Mouse (Mus musculus) midbrain, embryonic 12.5 days (tissue): ENCODE results near the gene Nme1. TPM values are rescaled to one million over a fixed set of nuclear protein-coding genes. Genes with fewer than 3 reads are reported as not detected.

Source experiments
- ATAC-seq: fragments of 200-750 bp; cut with Nextera tagmentation; 2 replicates; pipeline ENCODE4 v1.8.0; 2017; ENCODE audit warnings: low read depth, moderate TSS enrichment, moderate library complexity; ENCODE audit not compliant: low FRiP score
- H3K27ac ChIP-seq: fragments of 300-500 bp; sonication (generic); replicated peaks from 2 replicates; pipeline ENCODE4 v1.5.1; 2016; ENCODE audit warnings: mild to moderate bottlenecking
- H3K27me3 ChIP-seq: fragments of 300-500 bp; sonication (generic); 2 replicates; pipeline ENCODE4 v1.6.1; 2016; ENCODE audit warnings: mild to moderate bottlenecking
- H3K36me3 ChIP-seq: fragments of 300-500 bp; sonication (generic); 2 replicates; pipeline ENCODE4 v1.6.1; 2016
- H3K4me1 ChIP-seq: fragments of 300-500 bp; sonication (generic); 2 replicates; pipeline ENCODE4 v1.6.1; 2016
- H3K4me2 ChIP-seq: fragments of 300-500 bp; sonication (generic); replicated peaks from 2 replicates; pipeline ENCODE4 v1.6.1; 2016; ENCODE audit warnings: mild to moderate bottlenecking, moderate library complexity
- H3K4me3 ChIP-seq: fragments of 300-500 bp; sonication (generic); 2 replicates; pipeline ENCODE4 v1.5.1; 2016; ENCODE audit warnings: mild to moderate bottlenecking
- H3K9ac ChIP-seq: fragments of 300-500 bp; sonication (generic); replicated peaks from 2 replicates; pipeline ENCODE4 v1.6.1; 2016; ENCODE audit warnings: mild to moderate bottlenecking, moderate library complexity
- H3K9me3 ChIP-seq: fragments of 300-500 bp; sonication (generic); 2 replicates; pipeline ENCODE4 v1.6.1; 2016; ENCODE audit warnings: mild to moderate bottlenecking
- WGBS: fragments of 180-500 bp; shearing (Covaris S2); methylation state at CpG from one replicate; pipeline ENCODE4 v1.1.7; 2016; 5-methylcytosine and 5-hydroxymethylcytosine counted together
- polyA plus RNA-seq: library from polyadenylated mRNA; unstranded; fragments of >200 nt; fragmentation: Nextera tagmentation; extraction: Ambion mirVana; gene quantifications from 2 replicates; pipeline ENCODE4 v1.2.1, GENCODE M21; 2016

The Nme1 gene
- polyA plus RNA-seq, 1 experiment from 2014 or later: 227 TPM

DNA sequence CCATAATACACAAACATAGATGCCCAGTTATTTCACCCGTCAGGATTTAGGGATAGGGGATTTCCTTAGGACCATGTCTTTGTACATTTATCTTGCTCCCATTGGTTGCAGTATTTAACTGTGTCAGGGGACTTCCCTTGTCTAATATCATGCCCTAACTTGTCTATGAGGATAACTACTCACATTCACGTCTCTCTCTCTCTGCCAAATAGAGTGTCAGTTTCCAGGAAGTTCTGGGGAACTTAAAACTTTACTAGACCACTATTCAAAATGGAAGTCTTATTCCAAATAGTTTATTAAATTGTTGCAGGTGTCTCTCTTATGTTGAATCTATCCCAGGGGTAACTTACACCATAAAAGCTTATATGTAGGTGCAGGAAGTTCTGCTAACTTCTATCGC, 56.7 kb downstream of the Nme1 start:
- Histone ChIP-seq H3K4me3 (no peak overlapping the region), H3K9me3 (no peaks in the 10 kb centered on the region), H3K4me1 (no peaks in the 10 kb centered on the region), H3K36me3 (peaks cover 71% of the 10 kb centered on the region), H3K27me3 (no peaks in the 10 kb centered on the region), H3K27ac (no peak overlapping the region), H3K9ac (no peak overlapping the region), H3K4me2 (no peak overlapping the region)
- ATAC-seq: no peak
- WGBS: 88% methylated on average over 3 of the region's 3 CpGs

DNA sequence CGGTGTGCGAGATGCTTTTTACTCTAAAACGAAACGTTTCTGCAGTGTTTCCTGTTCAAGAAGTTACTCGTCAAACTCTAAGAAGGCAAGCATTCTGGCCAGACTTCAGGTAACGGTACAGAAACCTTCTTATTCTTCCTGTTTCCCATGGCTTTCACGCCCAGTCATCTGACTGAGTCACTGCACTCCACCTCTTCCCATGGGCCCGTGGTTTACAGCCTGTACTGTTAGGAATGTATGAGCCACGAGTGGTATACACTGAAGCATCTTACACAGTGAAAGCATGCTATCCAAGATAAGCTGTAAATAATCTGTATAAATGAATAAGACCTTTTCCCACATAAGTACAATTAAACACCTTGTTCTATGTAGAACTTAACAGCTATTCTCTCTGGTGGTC, 59.5 kb downstream of the Nme1 start:
- Histone ChIP-seq H3K27ac (no peak overlapping the region), H3K9ac (no peak overlapping the region), H3K27me3 (no peaks in the 10 kb centered on the region), H3K4me2 (no peak overlapping the region), H3K36me3 (peaks cover 69% of the 10 kb centered on the region), H3K4me1 (no peaks in the 10 kb centered on the region), H3K4me3 (no peak overlapping the region), H3K9me3 (no peaks in the 10 kb centered on the region)
- WGBS: 92% methylated on average over 9 of the region's 9 CpGs
- ATAC-seq: no peak

DNA sequence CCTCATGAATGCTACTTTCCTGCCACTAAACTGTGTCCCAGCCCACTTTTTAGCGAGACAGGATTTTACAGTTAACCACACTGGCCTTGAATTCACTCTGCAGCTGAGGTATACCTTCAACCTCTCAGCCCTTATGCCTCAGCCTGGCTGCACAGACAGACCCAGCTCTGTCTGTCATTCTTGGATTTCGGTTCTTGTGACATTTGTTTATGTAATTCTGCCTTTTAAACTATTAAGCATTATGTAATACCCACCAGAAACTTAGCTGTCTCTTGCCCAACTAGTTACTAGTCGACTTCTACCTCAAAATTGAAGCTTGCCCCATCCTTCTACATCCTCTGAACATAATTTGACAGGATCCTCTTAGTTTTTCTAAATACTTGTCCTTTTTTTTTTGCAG, 60.5 kb downstream of the Nme1 start:
- no peak for ATAC-seq
- 89% methylated on average over 3 of the region's 3 CpGs for WGBS
- H3K36me3 ChIP-seq: peaks cover 63% of the 10 kb centered on the region
- no peaks in the 10 kb centered on the region for H3K4me1 ChIP-seq
- no peaks in the 10 kb centered on the region for H3K9me3 ChIP-seq
- no peak overlapping the region for H3K27ac ChIP-seq
- no peaks in the 10 kb centered on the region for H3K27me3 ChIP-seq
- H3K4me2 ChIP-seq: no peak overlapping the region
- H3K4me3 ChIP-seq: no peak overlapping the region
- no peak overlapping the region for H3K9ac ChIP-seq

Other genes starting within 250 kb of the Nme1 start
- gene Utp18, start 82.8 kb downstream of the Nme1 start, polyA plus RNA-seq: 42.5 and 43.6 TPM in 2 replicates
- gene Mbtd1, start 82.7 kb downstream of the Nme1 start, polyA plus RNA-seq: 50.2 and 55.5 TPM in 2 replicates
- 106 and 110 TPM in 2 replicates for gene Nme2, start 12.3 kb downstream of the Nme1 start, polyA plus RNA-seq
- gene Gm20390, start 228 bp downstream of the Nme1 start, polyA plus RNA-seq: 340 and 352 TPM in 2 replicates
- gene Spag9, start 27.6 kb upstream of the Nme1 start, polyA plus RNA-seq: 134 and 147 TPM in 2 replicates
- 36.7 and 38.3 TPM in 2 replicates for gene Tob1, start 242.9 kb upstream of the Nme1 start, polyA plus RNA-seq